Mouse (Mus musculus): Measurements from ENCODE around the gene Pdlim4. TPM values are rescaled to one million over a fixed set of nuclear protein-coding genes. Genes with fewer than 3 reads are reported as not detected.

Pdlim4 gene
- total and polyA plus RNA-seq, 3 experiments = not detected

GRCm38 (mm10) chr11:54053090-54053489, 15.7 kb downstream of the Pdlim4 start:
- no peaks in the 10 kb centered on the region for H3K79me2 ChIP-seq (replicated peaks; ENCODE audit: control insufficient read depth, extremely low read depth, insufficient read depth, poor library complexity, severe bottlenecking)
- no peak overlapping the region for H3K4me2 ChIP-seq (ENCODE audit: insufficient read depth, low read depth, poor library complexity, severe bottlenecking)
- H3K27ac ChIP-seq (ENCODE audit: insufficient read depth, low read depth) = no peak overlapping the region
- in situ Hi-C loops (cut with MboI; ENCODE audit: low pct_ligation_motif_present, low pct_unique_long_range_greater_than_20kb, low sequenced_read_pairs) = loop anchor here (5.0 kb wide), 1 partner anchor 51 kb away; no protein-coding TSS in a partner anchor
- no peak for TF ChIP-seq ZC3H11A (IDR thresholded peaks at IDR 0.05; ENCODE audit: low read depth, low read length)
- no peak for TF ChIP-seq NELFE (IDR thresholded peaks at IDR 0.05; ENCODE audit: low read depth, low read length)
- TF ChIP-seq ZMIZ1 (IDR thresholded peaks at IDR 0.05; ENCODE audit: low read depth, low read length) = no peak
- TF ChIP-seq EP300 (IDR thresholded peaks at IDR 0.05; ENCODE audit: low read length) = no peak
- TF ChIP-seq TCF12 (IDR thresholded peaks at IDR 0.05; ENCODE audit: low read depth, low read length) = no peak
- no peak for TF ChIP-seq USF1 (IDR thresholded peaks at IDR 0.05; ENCODE audit: low read depth, low read length)
- no peak for TF ChIP-seq JUN (IDR thresholded peaks at IDR 0.05; ENCODE audit: insufficient read depth, low read depth, low read length)
- no peak for TF ChIP-seq KAT2A (IDR thresholded peaks at IDR 0.05; ENCODE audit: insufficient replicate concordance, low read length)
- TF ChIP-seq SMC3 (IDR thresholded peaks at IDR 0.05; ENCODE audit: low read depth, low read length) = no peak
- TF ChIP-seq ETS1 (conservative IDR thresholded peaks at IDR 0.05; ENCODE audit: low read depth, low read length) = no peak
- TF ChIP-seq ZNF384 (IDR thresholded peaks at IDR 0.05; ENCODE audit: low read depth, low read length) = no peak
- TF ChIP-seq RAD21 (IDR thresholded peaks at IDR 0.05; ENCODE audit: low read depth, low read length) = no peak
- no peak for TF ChIP-seq POLR2AphosphoS2 (IDR thresholded peaks at IDR 0.05; ENCODE audit: low read depth, low read length)
- TF ChIP-seq MAZ (IDR thresholded peaks at IDR 0.05; ENCODE audit: low read depth, low read length) = no peak
- no peak for TF ChIP-seq NRF1 (IDR thresholded peaks at IDR 0.05; ENCODE audit: low read depth, low read length)
- TF ChIP-seq IRF4 (IDR thresholded peaks at IDR 0.05; ENCODE audit: low read depth, low read length) = no peak
- H3K36me3 ChIP-seq (replicated peaks in 1 of 2; ENCODE audit: control insufficient read depth in 1 of 2, insufficient read depth in 1 of 2, low read length in 1 of 2) = no peaks in the 10 kb centered on the region
- H3K27me3 ChIP-seq (replicated peaks) = no peaks in the 10 kb centered on the region
- H3K9me3 ChIP-seq (replicated peaks; ENCODE audit: low read length) = no peaks in the 10 kb centered on the region
- no peak for DNase-seq (ENCODE audit: extremely low read depth)
- H3K4me3 ChIP-seq (replicated peaks in 1 of 3; ENCODE audit: low read depth in 2 of 3, low read length in 2 of 3, poor library complexity in 1 of 3) = no peak overlapping the region
- H3K9ac ChIP-seq (ENCODE audit: insufficient read depth, low read depth) = no peak overlapping the region
- dilution Hi-C loops (cut with MboI; ENCODE audit: extremely low pct_ligation_motif_present, extremely low pct_unique_long_range_greater_than_20kb, low sequenced_read_pairs) = no loop called here
- peaks cover 0 to 7% of the 10 kb centered on the region in 2 experiments; a peak in 2 of 4 replicates for H3K4me1 ChIP-seq (ENCODE audit: control insufficient read depth in 1 of 2, insufficient read depth in 2 of 2)

DNA sequence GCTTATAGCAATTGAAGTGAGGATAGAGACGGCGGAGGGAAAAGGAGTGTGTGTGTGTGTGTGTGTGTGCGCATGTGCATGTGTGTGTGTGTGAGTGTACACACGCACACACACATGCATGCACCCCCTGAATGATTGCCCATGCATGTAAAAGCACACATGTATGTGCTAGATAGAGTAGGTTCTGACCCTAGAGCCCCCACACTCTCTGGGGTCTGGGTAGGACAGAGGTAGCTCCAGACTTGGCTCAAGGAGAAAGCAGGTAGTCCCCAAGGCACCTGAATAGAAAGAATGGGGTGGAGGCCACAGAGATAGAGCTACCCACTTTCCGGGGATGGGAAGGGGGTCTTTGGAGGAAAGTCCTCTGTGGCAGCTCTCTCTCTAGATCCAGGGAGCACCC, 16.7 kb downstream of the Pdlim4 start:
- TF ChIP-seq JUN (IDR thresholded peaks at IDR 0.05; ENCODE audit: insufficient read depth, low read depth, low read length) (no peak), RAD21 (IDR thresholded peaks at IDR 0.05; ENCODE audit: low read depth, low read length) (no peak), MEF2A (IDR thresholded peaks at IDR 0.05; ENCODE audit: borderline replicate concordance, low read depth, low read length) (no peak), RCOR1 (conservative IDR thresholded peaks at IDR 0.05; ENCODE audit: low read depth, low read length) (no peak)
- H3K4me1 ChIP-seq (ENCODE audit: control insufficient read depth in 1 of 2, insufficient read depth in 2 of 2) = peaks cover 0 to 8% of the 10 kb centered on the region in 2 experiments; a peak in 2 of 4 replicates
- no peak overlapping the region for H3K27ac ChIP-seq (ENCODE audit: insufficient read depth, low read depth)
- H3K4me3 ChIP-seq (replicated peaks in 1 of 3; ENCODE audit: low read depth in 2 of 3, low read length in 2 of 3, poor library complexity in 1 of 3) = no peak overlapping the region
- no peak overlapping the region for H3K9ac ChIP-seq (ENCODE audit: insufficient read depth, low read depth)
- no peaks in the 10 kb centered on the region for H3K9me3 ChIP-seq (replicated peaks; ENCODE audit: low read length)
- no peaks in the 10 kb centered on the region for H3K79me2 ChIP-seq (replicated peaks; ENCODE audit: control insufficient read depth, extremely low read depth, insufficient read depth, poor library complexity, severe bottlenecking)
- H3K4me2 ChIP-seq (ENCODE audit: insufficient read depth, low read depth, poor library complexity, severe bottlenecking) = no peak overlapping the region
- H3K27me3 ChIP-seq (replicated peaks) = no peaks in the 10 kb centered on the region
- dilution Hi-C loops (cut with MboI; ENCODE audit: extremely low pct_ligation_motif_present, extremely low pct_unique_long_range_greater_than_20kb, low sequenced_read_pairs) = no loop called here
- no peak for DNase-seq (ENCODE audit: extremely low read depth)
- no peaks in the 10 kb centered on the region for H3K36me3 ChIP-seq (replicated peaks in 1 of 2; ENCODE audit: control insufficient read depth in 1 of 2, insufficient read depth in 1 of 2, low read length in 1 of 2)
- in situ Hi-C loops (cut with MboI; ENCODE audit: low pct_ligation_motif_present, low pct_unique_long_range_greater_than_20kb, low sequenced_read_pairs) = loop anchor here (5.0 kb wide), 1 partner anchor 50 kb away; no protein-coding TSS in a partner anchor

Data from CH12.LX (cell line).